Comparison of ENCODE assay signal across 8 mouse cellular contexts in the genomic region with DNA sequence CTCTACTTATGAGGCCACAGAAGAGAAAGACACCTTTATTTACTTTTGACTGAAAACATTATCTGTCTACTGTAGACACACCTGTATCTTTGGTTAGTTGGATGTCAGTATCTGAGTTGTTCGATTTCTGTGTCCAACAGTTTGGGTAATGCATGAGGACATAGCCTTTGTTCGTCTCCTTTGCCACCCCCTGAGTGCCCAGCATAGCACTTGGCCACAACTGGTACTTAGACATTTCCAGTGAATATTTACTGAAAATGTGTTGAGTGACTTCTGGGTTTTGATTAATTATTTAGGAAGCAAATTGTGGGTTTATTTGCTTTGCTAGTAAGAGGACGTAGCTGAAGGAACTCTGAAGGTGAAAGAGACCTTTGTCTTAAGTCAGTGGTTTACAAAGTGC.
DNase-seq lines count a peak whose midpoint lies in the region; ATAC-seq and TF ChIP-seq lines count a peak whose summit lies in the region.

No protein-coding gene starts in this region.

- DNase-seq in A20 (ENCODE audit: low read depth, low spot score) = peak; percentile 13
- DNase-seq in forebrain, postnatal 0 days = no peak
- DNase-seq in urinary bladder, adult 2 months (ENCODE audit: low spot score) = no peak
- no peak for DNase-seq in adrenal gland, postnatal 14 days
- DNase-seq in layer of hippocampus, postnatal 10 days (ENCODE audit: low spot score in 2 of 2) = no peak

- H3K27ac ChIP-seq in forebrain, postnatal 0 days (ENCODE audit: low read depth, low read length) = no peak overlapping the region
- peak overlapping the region; percentile 95 for H3K27ac ChIP-seq in liver, embryonic 15.5 days (replicated peaks)

- H3K27me3 ChIP-seq in erythroblast, embryonic 14.5 days (ENCODE audit: control insufficient read depth) = no peaks in the 10 kb centered on the region
- H3K27me3 ChIP-seq in forebrain, postnatal 0 days (ENCODE audit: insufficient read depth, low read length) = no peaks in the 10 kb centered on the region
- no peaks in the 10 kb centered on the region for H3K27me3 ChIP-seq in liver, embryonic 15.5 days

- peaks cover 73% of the 10 kb centered on the region for H3K4me1 ChIP-seq in erythroblast, embryonic 14.5 days (ENCODE audit: control insufficient read depth)
- 0 out of 2 replicates have a peak, but pooled peaks cover 3% of the 10 kb centered on the region for H3K4me1 ChIP-seq in forebrain, postnatal 0 days (ENCODE audit: insufficient read depth)
- peaks cover 67% of the 10 kb centered on the region for H3K4me1 ChIP-seq in liver, embryonic 15.5 days (replicated peaks)

- H3K4me3 ChIP-seq in erythroblast, embryonic 14.5 days (replicated peaks) = peak overlapping the region; percentile 80
- no peak overlapping the region for H3K4me3 ChIP-seq in forebrain, postnatal 0 days (ENCODE audit: low read depth, low read length)
- H3K4me3 ChIP-seq in liver, embryonic 15.5 days (replicated peaks) = peak overlapping the region; percentile 69

- peak overlapping the region; percentile 85; the same call in 1 of the 2 replicates for H3K4me2 ChIP-seq in forebrain, postnatal 0 days (ENCODE audit: low read depth)
- peak overlapping the region; percentile 88 for H3K4me2 ChIP-seq in liver, embryonic 15.5 days

- TF ChIP-seq CTCF in forebrain, postnatal 0 days (IDR thresholded peaks at IDR 0.05; ENCODE audit: low read depth) = no peak

- ATAC-seq in erythroblast, adult 5-6 weeks (replicated peaks; ENCODE audit: low FRiP score, poor library complexity, severe bottlenecking) = no peak
- ATAC-seq in forebrain, postnatal 0 days = no peak
- ATAC-seq in liver, embryonic 15.5 days (ENCODE audit: insufficient read depth) = no peak

- no peak overlapping the region for H3K9ac ChIP-seq in forebrain, postnatal 0 days
- no peak overlapping the region for H3K9ac ChIP-seq in liver, embryonic 15.5 days

- 75% methylated on average over 3 of the region's 3 CpGs for WGBS in forebrain, postnatal 0 days
- 65% methylated on average over 3 of the region's 3 CpGs for WGBS in liver, embryonic 15.5 days (ENCODE audit: insufficient replicate concordance)

- no peaks in the 10 kb centered on the region for H3K36me3 ChIP-seq in erythroblast, embryonic 14.5 days (ENCODE audit: control insufficient read depth)
- H3K36me3 ChIP-seq in forebrain, postnatal 0 days (ENCODE audit: insufficient read depth) = no peaks in the 10 kb centered on the region
- H3K36me3 ChIP-seq in liver, embryonic 15.5 days (replicated peaks) = no peaks in the 10 kb centered on the region

- no peaks in the 10 kb centered on the region for H3K9me3 ChIP-seq in erythroblast, embryonic 14.5 days (ENCODE audit: control insufficient read depth, low read length)
- no peaks in the 10 kb centered on the region for H3K9me3 ChIP-seq in forebrain, postnatal 0 days (ENCODE audit: low read length)
- no peaks in the 10 kb centered on the region for H3K9me3 ChIP-seq in liver, embryonic 15.5 days (replicated peaks)
